Mouse (Mus musculus) hindbrain, embryonic 16.5 days (tissue): ENCODE measurements around the gene Enpp6. TPM values are rescaled to one million over a fixed set of nuclear protein-coding genes. Genes with fewer than 3 reads are reported as not detected.

Experiments used
- ATAC-seq: fragments of 200-750 bp; cut with Nextera tagmentation; 2 replicates; pipeline ENCODE4 v1.8.0; 2017; ENCODE audit warnings: moderate TSS enrichment, moderate library complexity
- H3K27ac ChIP-seq: fragments of 300-500 bp; sonication (generic); 2 replicates; pipeline ENCODE4 v1.5.1; 2014; ENCODE audit warnings: low read depth, mild to moderate bottlenecking, control low read depth, low read length, moderate library complexity
- H3K27me3 ChIP-seq: fragments of 300-500 bp; sonication (generic); replicated peaks from 2 replicates; pipeline ENCODE4 v1.6.1; 2014; ENCODE audit warnings: low read length; ENCODE audit not compliant: control insufficient read depth, insufficient read depth
- H3K36me3 ChIP-seq: fragments of 300-500 bp; sonication (generic); 2 replicates; pipeline ENCODE4 v1.6.1; 2014; ENCODE audit warnings: mild to moderate bottlenecking, low read length, moderate library complexity, mixed read lengths; ENCODE audit not compliant: control insufficient read depth, insufficient read depth
- H3K4me1 ChIP-seq: fragments of 300-500 bp; sonication (generic); 2 replicates; pipeline ENCODE4 v1.6.1; 2014; ENCODE audit warnings: low read depth, low read length; ENCODE audit not compliant: control insufficient read depth, insufficient read depth
- H3K4me2 ChIP-seq: fragments of 300-500 bp; sonication (generic); 2 replicates; pipeline ENCODE4 v1.6.1; 2014; ENCODE audit warnings: mild to moderate bottlenecking, low read length, control low read depth, moderate library complexity
- H3K4me3 ChIP-seq: fragments of 300-500 bp; sonication (generic); 2 replicates; pipeline ENCODE4 v1.5.1; 2014; ENCODE audit warnings: mild to moderate bottlenecking, low read length, control low read depth, moderate library complexity
- H3K9ac ChIP-seq: fragments of 300-500 bp; sonication (generic); 2 replicates; pipeline ENCODE4 v1.6.1; 2014; ENCODE audit warnings: low read depth, mild to moderate bottlenecking, control low read depth, low read length, moderate library complexity
- H3K9me3 ChIP-seq: fragments of 300-500 bp; sonication (generic); 2 replicates; pipeline ENCODE4 v1.6.1; 2014; ENCODE audit warnings: mild to moderate bottlenecking, low read length, moderate library complexity; ENCODE audit not compliant: control insufficient read depth
- WGBS: fragments of 180-500 bp; shearing (Covaris S2); extraction: QIAGEN DNeasy Blood & Tissue Kit; methylation state at CpG from one replicate; pipeline ENCODE4 v1.1.7; 2014; 5-methylcytosine and 5-hydroxymethylcytosine counted together
- polyA plus RNA-seq: library from polyadenylated mRNA; unstranded; fragments of >200 nt; fragmentation: Nextera tagmentation; extraction: Ambion mirVana; gene quantifications from 2 replicates; pipeline ENCODE4 v1.2.1, GENCODE M21; 2015

Enpp6 gene
- polyA plus RNA-seq, 1 experiment from 2014 or later, result 1.2 TPM

GRCm38 (mm10) chr8:47047146-47047545 is 60.5 kb downstream of the Enpp6 start:
- 90% methylated on average over 2 of the region's 2 CpGs for WGBS
- Histone ChIP-seq H3K9me3 (no peaks in the 10 kb centered on the region), H3K4me2 (no peak overlapping the region), H3K9ac (no peak overlapping the region), H3K36me3 (no peaks in the 10 kb centered on the region), H3K27ac (no peak overlapping the region), H3K27me3 (no peaks in the 10 kb centered on the region), H3K4me3 (no peak overlapping the region), H3K4me1 (no peaks in the 10 kb centered on the region)
- ATAC-seq, result no peak

- no peak overlapping the region for H3K27ac ChIP-seq
- H3K9ac ChIP-seq, result no peak overlapping the region
- H3K4me3 ChIP-seq, result no peak overlapping the region
- ATAC-seq, result no peak
- no peaks in the 10 kb centered on the region for H3K4me1 ChIP-seq
- WGBS, result 85% methylated on average over 10 of the region's 10 CpGs
- H3K27me3 ChIP-seq, result no peaks in the 10 kb centered on the region
- H3K4me2 ChIP-seq, result no peak overlapping the region
- H3K36me3 ChIP-seq, result no peaks in the 10 kb centered on the region
- no peaks in the 10 kb centered on the region for H3K9me3 ChIP-seq
Measured at GRCm38 (mm10) chr8:47048584-47048983, 61.9 kb downstream of the Enpp6 start.

GRCm38 (mm10) chr8:47052643-47053042 is 66.0 kb downstream of the Enpp6 start:
- Histone ChIP-seq H3K4me3 (no peak overlapping the region), H3K4me2 (no peak overlapping the region), H3K9me3 (no peaks in the 10 kb centered on the region), H3K27me3 (no peaks in the 10 kb centered on the region), H3K9ac (no peak overlapping the region), H3K27ac (no peak overlapping the region), H3K4me1 (no peaks in the 10 kb centered on the region), H3K36me3 (no peaks in the 10 kb centered on the region)
- ATAC-seq, result no peak
- WGBS, result 50% methylated on average over 3 of the region's 3 CpGs

- H3K4me1 ChIP-seq, result no peaks in the 10 kb centered on the region
- H3K9me3 ChIP-seq, result no peaks in the 10 kb centered on the region
- H3K4me3 ChIP-seq, result no peak overlapping the region
- no peak overlapping the region for H3K4me2 ChIP-seq
- H3K9ac ChIP-seq, result no peak overlapping the region
- no peak for ATAC-seq
- 81% methylated on average over 1 of the region's 1 CpGs for WGBS
- no peak overlapping the region for H3K27ac ChIP-seq
- H3K27me3 ChIP-seq, result no peaks in the 10 kb centered on the region
- H3K36me3 ChIP-seq, result no peaks in the 10 kb centered on the region
Measured at GRCm38 (mm10) chr8:47056086-47056485, 69.4 kb downstream of the Enpp6 start.

- Histone ChIP-seq H3K4me2 (no peak overlapping the region), H3K9me3 (no peaks in the 10 kb centered on the region), H3K36me3 (no peaks in the 10 kb centered on the region), H3K27me3 (no peaks in the 10 kb centered on the region), H3K4me3 (no peak overlapping the region), H3K4me1 (no peaks in the 10 kb centered on the region), H3K9ac (no peak overlapping the region), H3K27ac (no peak overlapping the region)
- WGBS, result 33% methylated on average over 4 of the region's 4 CpGs
- no peak for ATAC-seq
Measured at GRCm38 (mm10) chr8:47058526-47058925, 71.8 kb downstream of the Enpp6 start.

GRCm38 (mm10) chr8:47058971-47059370 is 72.3 kb downstream of the Enpp6 start:
- WGBS, result 39% methylated on average over 2 of the region's 2 CpGs

GRCm38 (mm10) chr8:47061105-47061720 is 74.5 kb downstream of the Enpp6 start:
- 81% methylated on average over 7 of the region's 7 CpGs for WGBS
- H3K4me2 ChIP-seq, result no peak overlapping the region
- ATAC-seq, result no peak

More at GRCm38 (mm10) chr8:47058971-47059370, 72.3 kb downstream of the Enpp6 start:
- no peaks in the 10 kb centered on the region for H3K9me3 ChIP-seq
- no peak overlapping the region for H3K4me3 ChIP-seq
- ATAC-seq, result no peak
- no peaks in the 10 kb centered on the region for H3K27me3 ChIP-seq
- no peaks in the 10 kb centered on the region for H3K36me3 ChIP-seq
- no peaks in the 10 kb centered on the region for H3K4me1 ChIP-seq
- no peak overlapping the region for H3K4me2 ChIP-seq
- no peak overlapping the region for H3K9ac ChIP-seq
- H3K27ac ChIP-seq, result no peak overlapping the region

GRCm38 (mm10) chr8:47067121-47067520 is 80.4 kb downstream of the Enpp6 start:
- Histone ChIP-seq H3K27ac (no peak overlapping the region), H3K4me1 (no peaks in the 10 kb centered on the region), H3K27me3 (no peaks in the 10 kb centered on the region), H3K9ac (no peak overlapping the region), H3K9me3 (no peaks in the 10 kb centered on the region), H3K4me2 (no peak overlapping the region), H3K4me3 (no peak overlapping the region), H3K36me3 (no peaks in the 10 kb centered on the region)
- 91% methylated on average over 9 of the region's 9 CpGs for WGBS
- no peak for ATAC-seq

More at GRCm38 (mm10) chr8:47061105-47061720, 74.5 kb downstream of the Enpp6 start:
- Histone ChIP-seq H3K9ac (no peak overlapping the region), H3K4me1 (no peaks in the 10 kb centered on the region), H3K4me3 (no peak overlapping the region), H3K27me3 (no peaks in the 10 kb centered on the region), H3K27ac (no peak overlapping the region), H3K36me3 (no peaks in the 10 kb centered on the region), H3K9me3 (no peaks in the 10 kb centered on the region)

GRCm38 (mm10) chr8:47069634-47070033 is 82.9 kb downstream of the Enpp6 start:
- Histone ChIP-seq H3K9ac (no peak overlapping the region), H3K27ac (no peak overlapping the region), H3K4me1 (no peaks in the 10 kb centered on the region), H3K4me3 (no peak overlapping the region), H3K4me2 (no peak overlapping the region), H3K27me3 (no peaks in the 10 kb centered on the region), H3K36me3 (no peaks in the 10 kb centered on the region), H3K9me3 (peaks cover 4% of the 10 kb centered on the region; the same call in 1 of the 2 replicates)
- WGBS, result 92% methylated on average over 3 of the region's 3 CpGs
- no peak for ATAC-seq
